Mouse (Mus musculus) gastrocnemius, adult 18-20 months (tissue): ENCODE measurements around the gene Pxylp1. TPM values are rescaled to one million over a fixed set of nuclear protein-coding genes. Genes with fewer than 3 reads are reported as not detected.

Experiments used
- DNase-seq: peaks from one replicate; pipeline ENCODE4 v3.0.0; 2021; ENCODE audit warnings: low spot score
- total RNA-seq, 2 experiments: library from RNA; stranded (reverse); gene quantifications; 2 replicates each; pipeline ENCODE4 v1.2.3; 2021

Pxylp1 gene
- total RNA-seq, 2 experiments from 2014 or later = 0.68 to 0.95 TPM

- no peak for DNase-seq
These were observed 65.3 kb downstream of the Pxylp1 start for GRCm38 (mm10) chr9:96827002-96827785.

DNA sequence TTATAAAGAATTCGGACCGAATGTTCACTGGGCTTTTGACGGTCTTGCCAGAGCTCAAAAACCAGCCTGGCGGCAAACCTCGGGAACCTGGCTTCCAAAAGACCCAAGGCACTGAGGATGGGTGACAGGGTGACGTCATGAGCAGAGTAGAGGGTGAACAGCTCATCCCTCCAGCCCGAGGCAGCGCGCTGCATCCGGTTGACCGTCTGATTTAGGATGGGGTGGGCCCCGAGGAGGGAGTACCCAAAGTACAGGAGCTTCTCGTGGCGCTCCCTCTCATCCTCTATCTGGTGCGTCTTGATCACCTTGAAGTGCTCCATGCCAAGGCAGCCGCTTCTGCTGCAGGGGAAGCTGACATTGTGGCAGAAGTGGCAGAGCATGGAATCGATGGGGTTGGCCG, 67.6 kb downstream of the Pxylp1 start:
- DNase-seq = no peak

- DNase-seq = peak; percentile 12
These were observed 68.4 kb downstream of the Pxylp1 start for GRCm38 (mm10) chr9:96824026-96824425.

DNA sequence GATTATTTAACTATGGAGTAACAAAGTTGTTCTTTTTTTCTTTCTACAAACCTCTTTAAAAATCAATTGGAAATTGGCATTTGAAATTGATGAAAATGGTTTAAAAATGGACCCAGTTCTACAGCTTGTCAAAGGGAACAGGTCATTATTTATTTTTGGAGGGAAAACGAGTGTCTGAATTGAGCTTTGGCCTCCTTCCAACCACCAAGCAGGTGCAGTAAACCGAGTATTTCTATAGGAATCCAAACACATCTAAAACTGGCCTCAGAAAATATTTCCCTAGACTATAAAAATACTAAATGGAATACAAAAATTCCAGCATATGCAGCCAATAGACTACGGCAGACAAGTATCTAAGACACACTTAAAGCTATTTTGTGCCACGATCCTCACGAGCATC, 68.9 kb downstream of the Pxylp1 start:
- DNase-seq = no peak

DNA sequence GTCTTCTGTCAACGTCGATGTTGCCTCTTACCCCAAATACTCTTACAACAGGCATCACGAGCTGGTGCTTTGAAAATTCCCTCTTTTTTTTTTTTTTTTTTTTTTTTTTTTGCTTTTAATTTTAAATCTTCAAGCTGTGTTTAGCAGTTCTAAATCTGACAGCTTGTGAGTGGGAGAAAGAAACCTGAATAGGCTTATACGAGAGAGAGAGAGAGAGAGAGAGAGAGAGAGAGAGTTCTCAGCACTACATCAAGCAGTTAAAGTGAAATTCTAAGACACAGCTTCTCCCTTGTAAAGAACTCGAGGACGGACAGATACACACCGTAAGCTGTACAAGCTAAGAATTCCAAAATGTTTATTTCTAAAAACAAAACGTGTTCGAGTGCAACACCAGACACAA, 69.5 kb downstream of the Pxylp1 start:
- DNase-seq = no peak

- DNase-seq = no peak
These were observed 73.5 kb downstream of the Pxylp1 start for GRCm38 (mm10) chr9:96818822-96819481.

- DNase-seq = peak; percentile 68
These were observed 74.2 kb downstream of the Pxylp1 start for GRCm38 (mm10) chr9:96818128-96818821.

DNA sequence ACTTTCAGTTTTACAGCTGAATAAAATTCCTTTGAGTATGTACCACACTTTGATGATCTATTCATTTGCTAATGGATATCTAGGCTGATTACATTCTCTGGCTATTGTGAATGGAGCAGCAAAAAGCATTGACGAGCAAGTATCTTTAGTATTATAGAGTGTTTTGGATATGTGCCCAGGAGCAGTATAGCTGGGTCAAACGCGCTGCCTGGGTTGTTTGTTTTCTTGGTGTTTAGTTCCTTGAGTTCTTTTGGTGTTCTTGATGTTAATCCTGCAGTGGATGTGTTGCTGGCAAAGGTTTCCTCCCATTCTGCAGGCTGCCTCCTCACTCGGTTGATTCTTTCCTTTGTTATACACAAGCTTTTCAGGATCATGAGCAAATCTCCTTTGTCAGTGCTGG, 80.5 kb downstream of the Pxylp1 start:
- no peak for DNase-seq

DNA sequence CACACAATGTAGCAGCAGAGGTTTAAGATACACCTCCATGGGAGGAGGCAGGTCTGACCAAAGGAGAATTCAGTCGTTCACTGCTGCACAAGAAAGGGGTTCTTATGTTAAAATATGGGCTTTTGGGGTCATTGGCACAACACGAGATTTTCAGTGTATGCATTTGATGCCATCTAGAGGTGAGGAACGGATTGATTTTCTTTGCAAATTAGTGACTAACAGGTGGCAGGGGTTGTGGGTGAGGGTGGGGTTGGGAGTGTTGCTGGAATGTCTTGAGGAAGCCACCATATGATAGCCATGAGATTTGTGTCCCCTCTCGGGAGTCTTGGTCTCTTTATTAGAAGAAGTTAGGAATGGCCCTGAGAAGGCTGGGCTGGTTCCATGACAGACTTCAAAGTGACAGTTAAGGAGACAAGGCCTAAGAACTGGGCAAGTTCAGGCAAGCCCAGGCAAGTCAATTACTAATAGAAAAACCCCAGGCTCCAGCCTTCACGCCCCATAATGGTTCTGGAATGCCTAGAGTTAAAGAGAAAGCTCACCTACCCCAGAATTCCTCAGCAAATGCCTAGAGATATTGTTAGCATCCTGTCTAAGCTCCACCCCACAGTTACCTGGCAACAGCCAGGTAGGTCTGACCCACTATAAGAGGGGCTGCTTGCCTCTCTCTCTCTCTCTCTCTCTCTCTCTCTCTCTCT, 92.2 kb downstream of the Pxylp1 start:
- no peak for DNase-seq

DNA sequence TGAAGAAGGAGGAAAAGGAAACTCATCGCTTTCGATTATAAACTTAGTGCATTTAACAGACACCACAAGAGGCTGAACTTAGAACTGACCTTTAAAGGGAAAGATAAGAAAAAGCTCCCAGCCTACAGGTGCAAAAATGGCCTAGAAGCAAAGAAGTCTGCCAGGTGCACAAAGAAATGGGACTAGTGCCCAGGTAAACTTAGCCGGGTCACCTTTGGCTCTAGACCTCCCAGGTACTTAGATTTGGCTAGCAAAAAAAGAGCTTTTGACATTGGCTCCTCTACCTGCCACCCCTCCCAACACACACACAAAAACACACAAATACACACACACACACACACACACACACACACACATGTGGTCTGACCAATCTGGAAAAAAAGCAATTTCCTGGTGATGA, 95.2 kb downstream of the Pxylp1 start:
- no peak for DNase-seq

GRCm38 (mm10) chr9:96795399-96795928, 97.0 kb downstream of the Pxylp1 start:
- DNase-seq = peak; percentile 19

GRCm38 (mm10) chr9:96794601-96795000, 97.9 kb downstream of the Pxylp1 start:
- no peak for DNase-seq

DNA sequence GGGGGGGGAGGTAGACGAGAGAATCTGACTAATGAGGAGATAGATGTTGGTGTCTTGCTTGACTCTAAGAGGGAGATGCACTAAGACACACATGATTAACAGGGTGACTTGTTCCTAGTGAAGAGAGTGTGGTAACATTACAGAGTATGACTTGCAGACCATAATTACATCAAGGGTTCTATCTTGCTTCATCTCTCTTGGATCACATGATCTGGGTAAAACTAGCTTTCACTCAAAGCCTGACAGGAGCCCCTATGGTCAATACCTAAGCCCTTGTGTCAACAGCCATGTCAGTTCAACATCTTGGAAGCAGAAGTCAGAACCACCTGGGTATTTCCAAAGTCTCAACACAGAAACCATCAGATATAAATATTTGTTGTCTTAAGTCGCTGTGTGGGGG, 99.9 kb downstream of the Pxylp1 start:
- DNase-seq = no peak

DNA sequence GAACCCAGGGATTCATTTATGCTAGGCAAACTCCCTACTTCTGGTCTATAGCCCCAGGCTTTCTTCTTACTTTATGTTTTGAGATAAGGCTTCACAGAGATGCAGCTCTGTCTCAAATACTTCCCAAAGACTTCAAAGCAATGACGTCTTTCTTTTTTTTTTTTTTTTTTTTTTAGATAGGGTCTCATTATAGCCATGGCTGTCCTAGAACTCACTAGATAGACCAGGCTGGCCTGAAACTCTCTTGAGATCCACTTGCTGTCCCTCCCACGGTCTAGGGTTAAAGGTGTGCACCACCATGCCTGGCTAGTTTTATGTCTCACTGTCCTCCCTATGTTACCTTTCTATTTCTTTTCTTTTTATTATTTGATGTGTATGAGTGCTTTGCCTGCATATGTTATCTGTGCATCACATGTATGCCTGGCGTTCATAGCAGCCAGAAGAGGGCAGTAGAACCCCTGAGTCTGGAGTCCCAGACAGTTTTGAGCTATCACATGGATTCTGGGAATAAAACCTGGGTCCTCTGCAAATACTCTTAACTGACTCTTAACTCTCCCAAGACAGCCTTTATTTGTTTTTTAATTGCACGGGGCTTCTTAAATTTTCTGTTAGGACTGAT, 102.0 kb downstream of the Pxylp1 start:
- no peak for DNase-seq

GRCm38 (mm10) chr9:96789906-96790305, 102.6 kb downstream of the Pxylp1 start:
- DNase-seq = no peak

- no peak for DNase-seq
These were observed 104.7 kb downstream of the Pxylp1 start for GRCm38 (mm10) chr9:96787797-96788196.

GRCm38 (mm10) chr9:96785871-96786342, 106.6 kb downstream of the Pxylp1 start:
- DNase-seq = no peak

DNA sequence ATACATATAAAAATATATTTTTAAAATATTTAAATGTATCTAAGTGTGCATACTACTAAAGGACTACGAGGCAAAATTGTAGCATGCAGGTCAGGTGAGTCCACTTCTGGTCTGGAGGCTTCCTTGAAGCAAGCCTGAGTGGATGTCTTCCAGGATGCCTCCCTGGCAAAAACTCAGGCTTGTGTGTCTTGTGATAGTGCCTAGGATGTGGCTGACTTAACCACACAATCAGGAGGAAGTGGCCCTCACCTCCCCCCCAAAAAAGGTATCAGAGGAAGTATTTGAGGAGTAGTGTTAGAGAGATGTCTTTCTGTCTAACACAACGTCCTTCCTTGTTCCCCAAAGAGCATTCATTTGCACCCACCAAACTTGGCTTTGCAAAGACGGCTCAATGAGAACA, 107.3 kb downstream of the Pxylp1 start:
- no peak for DNase-seq

DNA sequence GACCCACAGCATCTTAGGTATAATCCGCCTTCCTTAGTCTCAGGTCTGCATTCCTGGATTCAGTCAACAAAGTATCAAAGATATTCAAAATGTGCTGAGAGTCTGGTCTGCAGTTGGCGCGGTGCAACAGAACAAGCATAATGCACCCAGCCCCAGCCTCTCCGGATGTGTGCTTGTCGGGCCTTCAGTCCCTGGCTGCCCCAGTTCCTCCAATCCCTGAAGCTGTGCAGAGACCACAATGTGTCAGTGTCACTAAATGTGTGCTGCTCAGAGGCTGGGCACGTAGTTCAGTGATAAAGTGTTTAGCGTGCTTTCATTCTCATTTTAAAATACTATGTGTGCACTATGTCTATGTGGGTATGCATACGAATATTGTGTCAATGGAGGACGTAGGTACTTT, 108.8 kb downstream of the Pxylp1 start:
- DNase-seq = no peak

DNA sequence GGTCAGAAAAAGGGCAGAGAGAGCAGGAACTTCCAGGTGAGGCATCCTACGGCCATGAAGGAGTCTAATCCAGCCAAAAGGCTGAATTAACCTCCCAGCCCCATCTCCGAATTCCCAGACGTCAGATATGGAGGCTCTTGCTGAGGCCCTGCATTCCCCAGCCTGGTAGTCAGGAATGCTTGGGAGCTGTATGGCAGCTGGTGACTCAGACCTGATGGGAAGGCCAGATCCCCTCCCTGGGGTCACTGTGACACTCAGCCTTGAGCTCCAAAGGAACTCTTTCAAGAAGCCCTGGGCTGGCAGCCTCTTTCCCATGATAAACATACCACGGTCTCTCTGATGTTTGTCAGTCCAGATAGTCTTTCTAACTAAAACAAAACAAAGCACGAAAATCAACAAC, 109.2 kb downstream of the Pxylp1 start:
- DNase-seq = no peak

- no peak for DNase-seq
These were observed 110.4 kb downstream of the Pxylp1 start for GRCm38 (mm10) chr9:96782062-96782461.
